Mouse (Mus musculus) urinary bladder, adult 2 months (tissue): ENCODE data around the gene Plk5. TPM values are rescaled to one million over a fixed set of nuclear protein-coding genes. Genes with fewer than 3 reads are reported as not detected.

Source experiments
- DNase-seq: peaks from one replicate; pipeline ENCODE4 v3.0.0; 2022; ENCODE audit warnings: low spot score
- polyA plus RNA-seq: library from polyadenylated mRNA; depleted of rRNA; stranded (reverse); fragments of >200 nt; gene quantifications from 2 replicates; pipeline ENCODE4 v1.2.3, GENCODE M21; 2012

Plk5 gene
- polyA plus RNA-seq, 1 experiment = 6.4 TPM

- peak; percentile 84 for DNase-seq
Measured at GRCm38 (mm10) chr10:80387522-80387959, 31.3 kb downstream of the Plk5 start, which contains the start of gene Mex3d. Mex3d (minus strand) TSS chr10:80387659.

- DNase-seq = no peak
Measured at GRCm38 (mm10) chr10:80388731-80389130, 32.5 kb downstream of the Plk5 start.

GRCm38 (mm10) chr10:80389185-80389708 lies 33.0 kb downstream of the Plk5 start:
- no peak for DNase-seq

GRCm38 (mm10) chr10:80390697-80391096 lies 34.4 kb downstream of the Plk5 start:
- no peak for DNase-seq

- DNase-seq = no peak
Measured at GRCm38 (mm10) chr10:80392687-80393086, 36.4 kb downstream of the Plk5 start.

GRCm38 (mm10) chr10:80395025-80395627 lies 38.9 kb downstream of the Plk5 start:
- no peak for DNase-seq

GRCm38 (mm10) chr10:80396822-80397523 lies 40.7 kb downstream of the Plk5 start:
- no peak for DNase-seq

GRCm38 (mm10) chr10:80397524-80398173 lies 41.4 kb downstream of the Plk5 start:
- no peak for DNase-seq

- no peak for DNase-seq
Measured at GRCm38 (mm10) chr10:80398174-80398535, 41.9 kb downstream of the Plk5 start.

- DNase-seq = peak; percentile 96
Measured at GRCm38 (mm10) chr10:80398719-80399190, 42.5 kb downstream of the Plk5 start.

- peak; percentile 97 for DNase-seq
Measured at GRCm38 (mm10) chr10:80399191-80399972, 43.1 kb downstream of the Plk5 start, which contains the start of gene Mbd3. Mbd3 (minus strand) TSS chr10:80399550.

GRCm38 (mm10) chr10:80399973-80400703 lies 43.9 kb downstream of the Plk5 start:
- DNase-seq = no peak

- DNase-seq = no peak
Measured at GRCm38 (mm10) chr10:80400704-80401161, 44.5 kb downstream of the Plk5 start.

- DNase-seq = no peak
Measured at GRCm38 (mm10) chr10:80403044-80403692, 46.9 kb downstream of the Plk5 start.

- DNase-seq = no peak
Measured at GRCm38 (mm10) chr10:80405481-80406173, 49.4 kb downstream of the Plk5 start.

- peak; percentile 80 for DNase-seq
Measured at GRCm38 (mm10) chr10:80406684-80407501, 50.6 kb downstream of the Plk5 start, which contains the start of gene Uqcr11. Uqcr11 (minus strand) TSS chr10:80406830.

GRCm38 (mm10) chr10:80407924-80408323 lies 51.7 kb downstream of the Plk5 start:
- DNase-seq = no peak

- no peak for DNase-seq
Measured at GRCm38 (mm10) chr10:80412656-80413541, 56.6 kb downstream of the Plk5 start.
